Mouse (Mus musculus) liver, embryonic 14.5 days (tissue): Measurements from ENCODE around the gene Synj1.

Experiments used
- CTCF ChIP-seq: IDR thresholded peaks from 2 replicates; pipeline ENCODE4 v1.5.1; 2016; ENCODE audit warnings: antibody characterized with exemption, low read depth, control low read depth
- EP300 ChIP-seq: IDR thresholded peaks from 2 replicates; pipeline ENCODE4 v1.6.1; 2016; ENCODE audit warnings: antibody characterized with exemption, low read depth

GRCm38 (mm10) chr16:91009942-91010529 is 1.1 kb downstream of the Synj1 start:
- TF ChIP-seq CTCF (no peak), EP300 (no peak)
